Mouse (Mus musculus) stomach, postnatal 0 days (tissue): ENCODE measurements around the gene Hexim2.

ENCODE experiments used
- CTCF ChIP-seq: IDR thresholded peaks from 2 replicates; pipeline ENCODE4 v1.5.1; 2016; ENCODE audit warnings: antibody characterized with exemption, low read depth, mild to moderate bottlenecking, moderate library complexity
- EP300 ChIP-seq: optimal IDR thresholded peaks from 2 replicates; pipeline ENCODE3; 2016; ENCODE audit warnings: antibody characterized with exemption

DNA sequence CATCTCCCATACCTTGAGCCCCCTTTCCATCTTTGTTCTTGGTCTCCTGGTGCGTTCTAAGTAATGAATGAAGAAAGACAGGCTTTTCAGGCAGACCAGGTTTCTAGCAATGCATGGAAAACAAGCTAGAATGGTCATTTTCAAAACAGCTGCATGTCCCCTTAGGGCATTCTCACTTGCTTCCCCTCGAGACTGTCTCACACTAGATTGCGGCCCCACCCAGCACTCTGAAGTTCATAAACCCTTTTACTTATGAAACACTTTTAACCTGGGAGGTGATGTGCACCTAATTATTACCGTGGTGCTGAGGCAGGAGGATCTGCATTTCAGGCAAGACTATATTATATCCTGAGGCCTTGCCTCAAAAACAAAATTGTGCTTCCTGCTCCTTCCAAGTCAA lies 18.5 kb upstream of the Hexim2 start:
- TF ChIP-seq CTCF (no peak), EP300 (no peak)
